Comparison of ENCODE assay signal across 15 mouse cellular contexts in the genomic region with DNA sequence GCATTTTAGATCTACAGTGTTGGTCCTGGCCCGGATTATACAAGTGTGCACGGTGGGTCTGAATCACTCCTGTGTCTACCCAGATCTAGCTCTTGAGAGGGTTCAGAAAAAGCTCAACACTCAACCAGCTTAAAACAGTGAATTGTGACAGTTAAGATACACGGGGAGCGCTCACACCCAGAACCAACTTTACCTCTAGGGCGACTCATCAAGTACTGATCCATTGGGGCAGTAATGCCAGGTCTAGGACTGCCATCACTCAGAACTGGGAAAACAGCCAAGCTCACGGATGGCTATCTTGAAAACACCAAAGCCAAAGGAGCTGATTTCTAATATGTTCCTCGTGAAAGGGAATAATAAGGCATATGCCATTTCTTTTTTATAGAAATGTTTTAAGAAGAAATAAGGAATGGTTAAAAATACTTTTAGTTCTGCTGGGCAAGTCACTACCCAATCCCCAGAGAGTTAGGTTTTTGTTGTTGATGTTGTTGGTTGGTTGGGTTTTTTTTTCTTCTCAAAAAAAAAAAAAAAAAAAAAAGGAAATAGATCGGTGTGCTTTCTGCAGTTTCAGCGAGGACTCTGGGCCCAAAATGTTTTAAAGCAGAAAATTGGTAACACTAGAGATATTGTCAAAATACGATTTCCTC.
DNase-seq lines count a peak whose midpoint lies in the region; ATAC-seq and TF ChIP-seq lines count a peak whose summit lies in the region.
"Had no signal": no experiment of that assay in that cellular context is flagged by ENCODE, and none has a peak within 500 bp of the region (broad histone marks: within the 10 kb centered on the region; RNA-seq: fewer than 3 reads in every experiment).

No protein-coding gene starts in this region.

- no peak for DNase-seq in forebrain, embryonic 14.5 days (ENCODE audit: low spot score)
- DNase-seq in midbrain, embryonic 10.5 days (ENCODE audit: low spot score) = no peak
- peak; percentile 59 for DNase-seq in MEL (ENCODE audit: low read depth, low spot score)
- DNase-seq in thymus, postnatal 36 days = no peak
- DNase-seq: cerebellum, adult 11 months; cerebellum, postnatal 36 days; lung, postnatal 10 days; thymus, postnatal 4 days had no signal

- ATAC-seq in forebrain, embryonic 16.5 days = no peak
- ATAC-seq in forebrain, embryonic 14.5 days = no peak
- no peak for ATAC-seq in midbrain, embryonic 16.5 days
- ATAC-seq in hindbrain, embryonic 12.5 days (ENCODE audit: low FRiP score) = no peak

- no peak overlapping the region for H3K4me2 ChIP-seq in forebrain, embryonic 16.5 days (ENCODE audit: low read length)
- H3K4me2 ChIP-seq in forebrain, embryonic 14.5 days (ENCODE audit: low read length) = no peak overlapping the region
- no peak overlapping the region for H3K4me2 ChIP-seq in midbrain, embryonic 16.5 days (ENCODE audit: low read length)
- H3K4me2 ChIP-seq in hindbrain, embryonic 12.5 days (replicated peaks) = no peak overlapping the region

- peaks cover 10% of the 10 kb centered on the region; the same call in 1 of the 2 replicates for H3K4me1 ChIP-seq in forebrain, embryonic 16.5 days (replicated peaks; ENCODE audit: control insufficient read depth, insufficient read depth, low read length)
- H3K4me1 ChIP-seq in forebrain, embryonic 14.5 days (ENCODE audit: control insufficient read depth, insufficient read depth, low read length) = peaks cover 9% of the 10 kb centered on the region
- H3K4me1 ChIP-seq in midbrain, embryonic 16.5 days (ENCODE audit: control insufficient read depth, insufficient read depth, low read length) = peaks cover 25% of the 10 kb centered on the region
- peaks cover 47% of the 10 kb centered on the region for H3K4me1 ChIP-seq in midbrain, embryonic 10.5 days
- peaks cover 6 to 29% of the 10 kb centered on the region in 2 experiments for H3K4me1 ChIP-seq in MEL (ENCODE audit: control insufficient read depth in 1 of 2, insufficient read depth in 2 of 2, low read length in 2 of 2)
- H3K4me1 ChIP-seq in hindbrain, embryonic 12.5 days = peaks cover 18% of the 10 kb centered on the region

- no peaks in the 10 kb centered on the region for H3K27me3 ChIP-seq in forebrain, embryonic 16.5 days (replicated peaks; ENCODE audit: control insufficient read depth, insufficient read depth, low read length)
- H3K27me3 ChIP-seq in forebrain, embryonic 14.5 days (replicated peaks; ENCODE audit: control insufficient read depth, insufficient read depth, low read length) = no peaks in the 10 kb centered on the region
- H3K27me3 ChIP-seq in midbrain, embryonic 16.5 days (ENCODE audit: control insufficient read depth, insufficient read depth, low read depth, low read length) = no peaks in the 10 kb centered on the region
- H3K27me3 ChIP-seq in midbrain, embryonic 10.5 days (ENCODE audit: low read depth, poor library complexity, severe bottlenecking) = no peaks in the 10 kb centered on the region
- H3K27me3 ChIP-seq in MEL (ENCODE audit: control insufficient read depth in 1 of 2, insufficient read depth in 2 of 2, low read length in 2 of 2) = no peaks in the 10 kb centered on the region
- H3K27me3 ChIP-seq in hindbrain, embryonic 12.5 days = no peaks in the 10 kb centered on the region
- H3K27me3 ChIP-seq: liver, embryonic 15.5 days; megakaryocyte, embryonic 14.5 days had no signal

- H3K36me3 ChIP-seq in forebrain, embryonic 16.5 days (ENCODE audit: control insufficient read depth, insufficient read depth) = no peaks in the 10 kb centered on the region
- H3K36me3 ChIP-seq in forebrain, embryonic 14.5 days (ENCODE audit: control insufficient read depth, insufficient read depth, low read length) = no peaks in the 10 kb centered on the region
- no peaks in the 10 kb centered on the region for H3K36me3 ChIP-seq in midbrain, embryonic 16.5 days (ENCODE audit: control insufficient read depth, insufficient read depth, low read length)
- H3K36me3 ChIP-seq in midbrain, embryonic 10.5 days = no peaks in the 10 kb centered on the region
- peaks cover 0 to 21% of the 10 kb centered on the region in 2 experiments; a peak in 2 of 4 replicates for H3K36me3 ChIP-seq in MEL (ENCODE audit: control insufficient read depth in 1 of 2, insufficient read depth in 2 of 2, low read length in 2 of 2)
- H3K36me3 ChIP-seq in macrophage (ENCODE audit: inconsistent target) = no peaks in the 10 kb centered on the region
- no peaks in the 10 kb centered on the region for H3K36me3 ChIP-seq in hindbrain, embryonic 12.5 days
- H3K36me3 ChIP-seq: forebrain, embryonic 10.5 days; liver, embryonic 15.5 days had no signal

- WGBS in forebrain, embryonic 16.5 days = 77% methylated on average over 10 of the region's 10 CpGs
- 85% methylated on average over 10 of the region's 10 CpGs for WGBS in forebrain, embryonic 14.5 days
- 79% methylated on average over 10 of the region's 10 CpGs for WGBS in midbrain, embryonic 16.5 days
- WGBS in midbrain, embryonic 10.5 days = 94% methylated on average over 10 of the region's 10 CpGs
- WGBS in macrophage (ENCODE audit: missing documents) = 39% methylated on average over 10 of the region's 10 CpGs
- WGBS in hindbrain, embryonic 12.5 days = 82% methylated on average over 10 of the region's 10 CpGs

- no peak for TF ChIP-seq CTCF in MEL (IDR thresholded peaks at IDR 0.05 in 2 of 3, conservative IDR thresholded peaks at IDR 0.05 in 1 of 3; ENCODE audit: control insufficient read depth in 1 of 3, insufficient read depth in 1 of 3, low read depth in 2 of 3, low read length in 3 of 3, poor library complexity in 1 of 3, severe bottlenecking in 1 of 3)

- 0 out of 2 replicates have a peak overlapping the region, but pooled peaks have one; percentile 38 for H3K27ac ChIP-seq in forebrain, embryonic 16.5 days (ENCODE audit: low read length)
- no peak overlapping the region for H3K27ac ChIP-seq in forebrain, embryonic 14.5 days (ENCODE audit: low read depth, low read length)
- peak overlapping the region; percentile 2; the same call in 1 of the 2 replicates for H3K27ac ChIP-seq in midbrain, embryonic 16.5 days (ENCODE audit: low read length)
- H3K27ac ChIP-seq in midbrain, embryonic 10.5 days (replicated peaks) = no peak overlapping the region
- H3K27ac ChIP-seq in MEL (ENCODE audit: control insufficient read depth, low read depth, low read length) (peak overlapping the region; percentile 13; the same call in 1 of the 2 replicates), macrophage (0 out of 2 replicates have a peak overlapping the region, but pooled peaks have one; percentile 28)
- no peak overlapping the region for H3K27ac ChIP-seq in hindbrain, embryonic 12.5 days
- H3K27ac ChIP-seq: forebrain, embryonic 10.5 days; liver, embryonic 15.5 days had no signal

- TF ChIP-seq RAD21 in MEL (IDR thresholded peaks at IDR 0.05; ENCODE audit: low read depth, low read length) = no peak

- H3K9ac ChIP-seq in forebrain, embryonic 16.5 days (replicated peaks; ENCODE audit: low read depth, low read length) = no peak overlapping the region
- no peak overlapping the region for H3K9ac ChIP-seq in forebrain, embryonic 14.5 days (ENCODE audit: low read length)
- H3K9ac ChIP-seq in midbrain, embryonic 16.5 days (ENCODE audit: low read depth, low read length) = no peak overlapping the region
- no peak overlapping the region for H3K9ac ChIP-seq in MEL (ENCODE audit: control insufficient read depth, low read depth, low read length, poor library complexity, severe bottlenecking)
- H3K9ac ChIP-seq in hindbrain, embryonic 12.5 days = no peak overlapping the region
- H3K9ac ChIP-seq: liver, embryonic 15.5 days had no signal

- H3K79me2 ChIP-seq in MEL (ENCODE audit: control insufficient read depth, insufficient read depth, low read length, poor library complexity) (no peaks in the 10 kb centered on the region), macrophage (ENCODE audit: inconsistent target) (no peaks in the 10 kb centered on the region)

- H3K4me3 ChIP-seq in forebrain, embryonic 16.5 days (replicated peaks; ENCODE audit: low read length) = no peak overlapping the region
- no peak overlapping the region for H3K4me3 ChIP-seq in forebrain, embryonic 14.5 days (ENCODE audit: low read depth, low read length)
- H3K4me3 ChIP-seq in midbrain, embryonic 16.5 days (ENCODE audit: low read depth, low read length) = no peak overlapping the region
- H3K4me3 ChIP-seq in midbrain, embryonic 10.5 days = no peak overlapping the region
- peak overlapping the region in 1 of 2 experiments; percentile 27; a peak in 2 of 4 replicates for H3K4me3 ChIP-seq in MEL (ENCODE audit: control insufficient read depth in 1 of 2, insufficient read depth in 1 of 2, low read depth in 2 of 2, low read length in 2 of 2)
- no peak overlapping the region for H3K4me3 ChIP-seq in macrophage (ENCODE audit: inconsistent target)
- no peak overlapping the region for H3K4me3 ChIP-seq in hindbrain, embryonic 12.5 days
- H3K4me3 ChIP-seq: forebrain, embryonic 10.5 days; liver, embryonic 15.5 days had no signal

- TF ChIP-seq EP300 in MEL (IDR thresholded peaks at IDR 0.05; ENCODE audit: low read depth in 1 of 2, low read length in 2 of 2) = 0 out of 4 replicates have a peak, but pooled peaks of 1 of the 2 experiments have one; percentile 25

- no peak for TF ChIP-seq POLR2A in MEL (IDR thresholded peaks at IDR 0.05; ENCODE audit: control insufficient read depth in 1 of 2, insufficient read depth in 1 of 2, low read depth in 1 of 2, low read length in 2 of 2, poor library complexity in 1 of 2)

- H3K9me3 ChIP-seq in forebrain, embryonic 16.5 days (ENCODE audit: control insufficient read depth, low read length) = no peaks in the 10 kb centered on the region
- no peaks in the 10 kb centered on the region for H3K9me3 ChIP-seq in forebrain, embryonic 14.5 days (replicated peaks; ENCODE audit: control insufficient read depth, low read length)
- H3K9me3 ChIP-seq in midbrain, embryonic 16.5 days (replicated peaks; ENCODE audit: control insufficient read depth, low read length, poor library complexity, severe bottlenecking) = no peaks in the 10 kb centered on the region
- H3K9me3 ChIP-seq in midbrain, embryonic 10.5 days (replicated peaks) = no peaks in the 10 kb centered on the region
- no peaks in the 10 kb centered on the region for H3K9me3 ChIP-seq in MEL (replicated peaks; ENCODE audit: insufficient read depth, low read length)
- no peaks in the 10 kb centered on the region for H3K9me3 ChIP-seq in hindbrain, embryonic 12.5 days (replicated peaks)
- H3K9me3 ChIP-seq: forebrain, embryonic 10.5 days; liver, embryonic 15.5 days; megakaryocyte, embryonic 14.5 days had no signal

TF ChIP-seq in MEL, 35 proteins besides CTCF, POLR2A, EP300 and RAD21 (continues in another document):
- TF ChIP-seq USF2 (IDR thresholded peaks at IDR 0.05; ENCODE audit: borderline replicate concordance in 1 of 2, insufficient read depth in 1 of 2, low read depth in 1 of 2, low read length in 2 of 2) (no peak), GATA1 (IDR thresholded peaks at IDR 0.05; ENCODE audit: low read depth, low read length) (0 out of 2 replicates have a peak, but pooled peaks have one; percentile 18), BHLHE40 (IDR thresholded peaks at IDR 0.05; ENCODE audit: borderline replicate concordance, low read depth, low read length) (no peak), USF1 (IDR thresholded peaks at IDR 0.05; ENCODE audit: low read depth, low read length) (no peak), RCOR1 (IDR thresholded peaks at IDR 0.05; ENCODE audit: low read depth, low read length) (no peak), SMC3 (IDR thresholded peaks at IDR 0.05; ENCODE audit: low read depth, low read length) (no peak), ZNF384 (IDR thresholded peaks at IDR 0.05; ENCODE audit: low read depth, low read length) (peak; percentile 93)

Comparison
In these comparisons a context has a peak if more than half of its experiments do, and no peak if none do; other contexts are left out.
1. H3K27ac ChIP-seq: peak in forebrain, embryonic 16.5 days (single experiment), midbrain, embryonic 16.5 days (single experiment), MEL (single experiment) and macrophage (single experiment); none in forebrain, embryonic 14.5 days (single experiment), midbrain, embryonic 10.5 days (single experiment) and hindbrain, embryonic 12.5 days (single experiment).